Mouse (Mus musculus) megakaryocyte, adult 5-6 weeks (primary cell): ENCODE results near the gene Magi1. TPM values are rescaled to one million over a fixed set of nuclear protein-coding genes. Genes with fewer than 3 reads are reported as not detected.
A peak's percentile ranks its signal among the peaks of the same experiment; 100 is the strongest.

Experiments used
- ATAC-seq: 2 replicates; pipeline ENCODE4 v1.8.0; 2016; ENCODE audit warnings: mild to moderate bottlenecking, inconsistent platforms; ENCODE audit not compliant: poor library complexity, severe bottlenecking
- total RNA-seq, 2 experiments: library from RNA; stranded (forward) in 1 of 2; stranded (reverse) in 1 of 2; fragments of 153-499, 151-499 nt in 1 of 2; fragments of 221-1000, 200-1000 nt in 1 of 2; gene quantifications; 2 replicates each; pipeline versions ENCODE4 v1.2.3 to v1.2.4; 2015 to 2017

Magi1 gene
- total RNA-seq, 2 experiments from 2014 or later: 0.09 TPM; not detected in 1

DNA sequence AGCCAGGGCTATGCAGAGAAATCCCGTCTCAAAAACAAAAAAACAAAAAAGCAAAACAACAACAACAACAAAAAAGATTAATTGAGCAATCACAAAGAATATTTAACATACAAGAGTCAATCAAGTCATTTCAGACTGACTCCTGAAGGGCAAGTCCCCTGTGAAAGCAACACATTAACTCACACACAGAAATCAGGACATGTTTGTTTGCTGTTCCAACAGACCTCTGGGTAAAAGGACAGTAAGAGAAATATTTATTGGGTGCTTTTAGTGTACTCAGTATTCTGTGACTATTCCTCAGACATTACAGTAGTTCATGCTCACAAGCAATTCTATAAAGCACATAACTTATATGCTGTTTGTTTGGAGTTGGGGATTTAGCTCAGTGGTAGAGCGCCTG, 23.7 kb downstream of the Magi1 start:
- ATAC-seq: no peak

- no peak for ATAC-seq
Measured at GRCm38 (mm10) chr6:94257831-94258173, 25.9 kb downstream of the Magi1 start.

DNA sequence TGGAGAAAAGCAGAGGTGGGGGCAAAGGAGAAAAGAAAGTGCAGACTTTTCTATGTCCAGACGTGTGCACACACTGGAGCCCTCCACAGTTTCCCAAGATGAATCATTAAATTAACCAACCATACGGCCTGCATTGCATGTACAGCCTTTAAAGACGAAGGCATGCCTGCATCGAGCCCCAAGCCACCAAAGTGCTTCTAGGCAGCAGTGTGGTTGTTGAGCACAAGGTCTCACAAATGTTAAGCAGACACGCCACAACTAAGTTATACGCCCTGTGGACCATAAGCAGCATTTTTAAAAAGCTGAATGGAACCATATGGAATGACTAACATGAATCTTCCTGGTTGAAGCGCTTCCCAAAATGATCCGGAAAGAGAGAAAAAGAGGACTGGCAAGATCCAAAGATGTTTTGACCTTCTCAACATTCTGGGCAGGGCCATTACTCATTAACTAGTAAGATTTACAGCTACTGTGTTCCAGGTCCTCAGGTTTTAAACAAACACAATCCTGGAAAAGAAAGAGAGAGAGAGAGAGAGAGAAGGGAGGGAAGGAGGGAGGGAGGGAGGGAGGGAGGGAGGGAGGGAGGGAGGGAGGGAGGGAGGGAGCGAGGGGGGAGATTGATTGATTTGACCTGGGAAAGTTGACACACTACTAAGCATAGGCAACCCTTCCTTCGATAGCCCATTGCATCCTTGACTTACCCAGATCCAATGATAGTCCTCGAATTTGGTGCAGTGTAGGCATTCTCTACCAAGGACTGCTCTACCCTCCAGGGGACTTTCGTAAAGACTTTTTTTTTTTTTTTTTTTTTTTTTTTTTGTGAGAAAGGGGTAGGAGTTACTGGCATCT, 26.5 kb downstream of the Magi1 start:
- no peak for ATAC-seq

GRCm38 (mm10) chr6:94253943-94254342, 29.8 kb downstream of the Magi1 start:
- ATAC-seq: peak; percentile 71

- ATAC-seq: no peak
Measured at GRCm38 (mm10) chr6:94251358-94251945, 32.3 kb downstream of the Magi1 start.

DNA sequence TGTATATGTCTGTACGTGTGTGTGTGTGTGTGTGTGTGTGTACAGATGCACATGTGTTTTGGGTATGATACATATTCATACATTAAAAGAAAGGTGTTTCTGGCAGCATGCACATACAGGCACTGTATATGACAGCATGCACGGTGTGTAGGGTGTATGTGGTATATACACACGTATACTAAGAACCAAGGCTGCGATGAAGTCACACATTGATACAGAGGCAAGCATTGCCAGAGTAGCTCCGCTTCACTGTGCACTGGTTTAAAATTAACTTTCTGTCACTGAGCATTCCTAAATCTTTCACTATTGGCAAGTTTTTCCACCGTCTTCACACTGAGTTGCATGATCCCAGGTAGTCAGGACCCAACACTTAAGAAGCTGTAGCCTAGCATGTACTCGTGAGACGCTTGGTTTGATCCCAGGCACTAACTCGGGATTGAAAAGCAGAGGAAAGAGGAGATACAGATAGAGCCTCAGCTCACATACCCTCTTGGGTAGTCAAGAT, 34.4 kb downstream of the Magi1 start:
- ATAC-seq: no peak

DNA sequence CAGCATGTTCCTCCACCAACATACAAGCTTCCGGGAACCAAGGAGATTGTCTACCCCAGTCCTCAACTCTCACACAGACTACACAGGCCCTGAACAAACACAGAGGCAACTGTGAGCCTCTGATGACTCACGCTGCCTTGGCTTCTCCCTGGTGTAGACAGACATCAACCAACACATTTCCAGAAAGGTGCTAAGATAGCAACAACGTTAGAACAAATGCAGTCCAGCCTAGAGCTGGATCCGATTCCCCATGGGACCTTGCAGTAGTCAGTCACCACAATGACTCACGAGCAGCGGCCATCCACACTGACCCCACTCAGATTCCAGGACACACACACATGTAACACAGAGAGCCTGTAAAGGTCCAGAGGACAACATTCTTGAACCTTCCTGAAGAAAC, 42.5 kb downstream of the Magi1 start:
- no peak for ATAC-seq

DNA sequence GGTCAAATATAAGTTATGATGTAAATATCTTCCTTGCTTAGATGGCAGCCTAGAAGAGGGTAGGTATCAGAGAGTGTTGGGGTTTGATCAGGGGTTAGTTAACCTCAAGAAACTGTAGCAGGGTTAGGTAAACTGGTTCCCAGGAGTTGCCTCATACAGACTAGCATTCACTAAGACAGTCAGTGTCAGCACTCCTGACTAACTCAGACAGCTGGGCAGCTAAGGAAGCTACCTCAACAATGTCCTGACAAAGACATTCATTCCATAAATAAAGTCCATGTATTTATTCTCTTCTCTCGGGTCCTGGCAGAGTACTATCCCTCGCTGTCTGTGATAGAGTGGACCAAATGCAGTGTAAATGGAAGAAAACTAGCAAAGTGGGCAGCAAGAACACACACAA, 45.1 kb downstream of the Magi1 start:
- ATAC-seq: no peak

DNA sequence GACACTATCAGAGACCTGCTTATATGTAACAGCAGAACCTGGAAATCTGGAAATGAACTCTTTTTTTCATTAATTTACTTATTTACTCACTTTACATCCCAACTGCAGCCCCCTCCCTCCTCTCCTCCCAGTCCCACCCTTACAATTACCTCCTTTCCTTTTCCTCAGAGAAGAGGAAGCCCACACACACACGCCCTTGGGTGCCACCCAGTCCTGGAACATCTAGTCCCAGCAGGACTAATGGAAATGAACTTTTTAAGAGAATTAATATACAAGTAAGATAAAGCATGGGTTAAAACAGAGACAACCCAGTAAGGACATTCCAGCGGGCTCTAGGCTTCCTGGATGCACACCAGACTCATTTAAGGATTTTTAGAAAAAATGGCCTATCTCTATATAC, 46.8 kb downstream of the Magi1 start:
- ATAC-seq: no peak

DNA sequence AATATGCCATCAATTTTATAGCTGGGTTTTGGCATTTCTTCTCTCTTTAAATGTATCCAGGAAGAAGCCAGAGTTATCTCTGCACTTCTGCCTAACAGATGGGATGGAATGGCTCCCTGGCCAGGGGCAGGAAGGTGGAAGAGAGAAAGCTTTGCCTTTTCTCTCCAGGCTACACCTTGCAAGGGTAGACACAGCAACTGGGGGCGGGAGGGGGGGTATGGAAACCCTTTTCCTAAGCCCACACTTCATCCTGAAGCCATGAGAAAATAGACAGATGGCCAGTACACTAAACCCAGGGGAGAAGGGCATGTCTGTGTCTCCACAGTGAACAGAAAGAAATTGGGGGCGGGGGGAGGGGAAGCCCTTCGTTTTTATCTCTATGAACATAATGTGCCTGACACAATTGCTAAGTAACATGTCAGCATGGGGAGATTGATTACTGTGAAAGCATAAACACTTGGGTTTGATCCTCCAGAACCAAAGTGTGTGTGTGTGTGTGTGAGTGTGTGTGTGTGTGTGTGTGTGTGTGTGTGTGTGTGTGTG, 51.4 kb downstream of the Magi1 start:
- no peak for ATAC-seq

DNA sequence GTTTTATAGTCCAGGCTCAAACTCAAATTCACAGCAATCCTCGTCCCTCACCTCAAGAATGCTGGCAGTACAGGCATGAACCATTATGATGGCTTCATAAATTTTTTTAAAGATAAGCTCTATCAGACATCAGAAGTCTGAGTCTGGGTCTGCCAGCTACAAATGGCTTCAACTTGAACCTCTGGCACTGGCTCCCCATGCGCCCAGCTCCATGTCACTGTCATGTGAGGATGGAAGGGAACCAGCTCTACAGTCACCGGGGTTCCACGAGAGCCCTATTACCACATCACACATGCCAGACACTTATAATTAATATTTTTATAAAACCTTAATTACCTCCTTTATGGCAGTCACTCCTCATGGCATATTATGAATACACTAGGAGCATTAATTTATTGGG, 51.9 kb downstream of the Magi1 start:
- ATAC-seq: no peak

GRCm38 (mm10) chr6:94231367-94231766, 52.4 kb downstream of the Magi1 start:
- no peak for ATAC-seq

DNA sequence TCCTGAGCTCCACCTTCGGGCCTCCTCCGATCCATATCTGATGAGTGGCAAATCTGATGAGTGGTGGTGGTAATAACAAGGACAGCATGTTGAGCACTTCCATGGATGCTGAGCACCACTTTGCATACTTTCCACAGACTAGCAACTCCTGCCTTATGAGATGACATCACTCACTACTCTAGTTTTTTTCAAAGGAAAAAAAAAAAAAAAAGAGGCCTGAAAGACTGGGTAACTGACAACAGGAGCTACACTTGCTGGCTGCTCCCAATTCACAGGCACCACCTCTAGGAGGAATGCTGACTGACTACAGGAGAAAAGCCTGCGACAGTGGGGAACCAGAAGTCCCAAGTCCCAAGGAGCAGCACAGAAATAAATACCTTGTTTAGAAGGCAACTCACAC, 52.8 kb downstream of the Magi1 start:
- no peak for ATAC-seq

DNA sequence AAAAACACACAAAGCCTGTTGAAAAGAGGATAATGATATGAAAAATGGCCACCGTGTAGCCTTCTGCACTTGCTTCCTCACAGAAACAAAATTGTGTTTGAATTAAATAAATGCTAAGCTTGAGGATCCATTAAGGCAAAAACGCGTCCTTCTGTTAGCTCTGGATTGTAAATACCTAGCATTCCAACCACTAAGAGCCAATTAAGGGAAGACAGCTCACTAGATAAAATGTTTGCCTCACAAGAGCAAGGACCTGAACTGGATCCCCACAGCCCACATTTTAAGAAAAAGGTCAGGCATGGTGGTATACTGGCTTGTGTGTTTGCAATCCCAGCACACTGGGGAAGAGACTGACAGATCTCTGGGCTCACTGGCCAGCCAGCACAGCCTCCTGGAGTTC, 53.6 kb downstream of the Magi1 start:
- no peak for ATAC-seq

DNA sequence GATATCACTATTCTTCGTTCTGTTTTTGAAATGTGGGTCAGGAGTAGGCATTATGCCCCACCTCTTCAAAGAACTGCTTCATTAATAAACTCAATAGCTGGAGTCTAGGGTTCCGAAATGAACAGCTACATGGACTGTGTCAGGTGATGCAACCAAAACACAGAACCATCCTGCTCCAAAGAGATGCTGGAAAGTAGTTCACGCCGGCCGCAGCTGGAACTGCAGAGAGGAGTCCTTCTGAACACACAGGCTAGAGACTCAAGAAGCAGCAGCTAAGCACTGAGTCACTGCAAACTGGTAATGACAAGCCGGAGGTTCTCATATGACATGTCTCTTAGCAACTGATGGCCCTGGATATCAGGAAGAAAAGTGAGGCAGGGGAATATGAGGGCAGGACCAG, 57.5 kb downstream of the Magi1 start:
- ATAC-seq: no peak

- no peak for ATAC-seq
Measured at GRCm38 (mm10) chr6:94225832-94226231, 57.9 kb downstream of the Magi1 start.

- no peak for ATAC-seq
Measured at GRCm38 (mm10) chr6:94225091-94225490, 58.6 kb downstream of the Magi1 start.

- ATAC-seq: no peak
Measured at GRCm38 (mm10) chr6:94222253-94222652, 61.5 kb downstream of the Magi1 start.

DNA sequence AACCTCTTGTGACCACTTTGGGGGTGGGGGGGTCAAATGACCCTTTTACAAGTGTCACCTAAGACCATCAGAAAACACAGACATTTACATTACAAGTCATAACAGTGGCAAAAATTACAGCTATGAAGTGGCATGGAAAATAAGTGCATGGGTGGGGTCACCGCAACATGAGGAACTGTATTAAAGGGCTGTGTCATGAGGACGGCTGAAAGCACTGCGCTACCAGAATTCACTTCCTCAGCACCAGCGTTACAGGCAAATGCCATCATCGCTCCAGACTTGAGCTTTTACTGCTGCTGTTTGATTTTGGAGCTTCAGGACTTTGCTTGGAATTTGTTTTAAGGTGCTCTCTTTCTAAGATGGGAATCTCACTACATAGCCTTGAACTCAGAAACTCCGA, 62.0 kb downstream of the Magi1 start:
- ATAC-seq: no peak

DNA sequence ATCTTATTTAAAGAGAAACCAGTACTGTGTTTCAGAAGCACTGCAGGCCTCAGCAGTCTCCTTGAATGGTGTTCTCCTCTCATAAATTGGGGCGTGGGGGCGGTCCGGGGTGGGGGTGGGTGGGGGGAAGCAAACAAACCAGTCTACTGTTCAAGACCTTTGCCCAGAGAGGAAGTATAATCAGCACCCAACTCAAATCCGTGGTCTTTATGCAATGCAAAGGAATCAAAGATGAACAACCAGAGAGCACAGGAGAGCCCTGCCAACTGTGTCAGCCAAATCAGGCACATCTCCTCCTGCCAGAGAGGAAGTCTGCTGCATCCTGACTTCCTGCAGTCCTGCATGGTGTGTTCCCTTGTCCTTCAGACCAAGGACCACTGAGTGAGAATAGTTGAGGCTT, 65.6 kb downstream of the Magi1 start:
- no peak for ATAC-seq

DNA sequence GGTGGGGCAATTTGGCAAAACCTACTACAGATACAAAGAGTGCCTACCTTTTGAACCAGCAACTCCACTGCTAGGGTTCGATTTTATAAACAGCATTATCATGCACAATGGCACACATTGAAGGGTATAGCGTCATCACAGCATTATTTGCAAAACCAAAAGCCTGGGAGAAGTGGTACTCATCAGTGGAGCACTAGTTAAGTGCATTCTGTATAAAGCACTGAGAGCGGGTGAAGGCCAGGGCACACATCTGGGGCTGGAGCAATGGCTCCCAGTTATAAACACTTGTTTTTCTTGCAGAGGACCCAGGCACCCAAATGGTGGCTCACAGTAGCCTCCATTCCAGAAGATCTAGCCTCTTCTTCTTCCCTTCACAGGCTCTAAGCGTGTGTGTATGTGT, 67.9 kb downstream of the Magi1 start:
- ATAC-seq: no peak

DNA sequence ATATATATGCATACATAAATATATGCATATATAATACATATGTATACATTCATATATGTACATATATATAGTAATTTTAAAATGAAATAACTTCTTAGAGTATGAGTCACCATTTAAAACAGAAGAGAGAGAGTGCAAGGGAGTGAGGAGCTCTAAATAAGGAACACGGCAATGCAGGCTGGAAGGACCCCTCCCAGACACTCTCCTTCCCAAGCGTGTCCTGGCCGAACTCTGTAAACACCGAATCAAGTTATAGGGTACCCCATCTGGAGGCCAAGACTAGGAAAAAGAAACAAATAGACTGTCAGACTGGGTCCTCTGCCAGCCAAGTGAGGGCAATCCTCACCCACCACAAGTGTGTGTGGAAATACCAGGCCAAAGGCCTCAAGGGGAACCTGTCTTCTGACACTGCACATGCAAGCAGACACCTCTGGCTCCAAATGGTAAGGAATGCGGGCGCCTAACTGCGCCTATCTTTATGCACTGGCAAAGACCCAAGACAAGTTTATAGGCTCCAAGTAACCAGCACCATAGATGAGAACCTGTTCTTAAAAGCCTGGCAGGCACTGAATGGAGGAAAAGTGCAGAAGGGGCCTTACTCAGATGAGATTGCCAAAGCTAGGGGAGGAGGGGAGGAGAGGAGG, 68.7 kb downstream of the Magi1 start:
- ATAC-seq: no peak
